Mouse (Mus musculus) small intestine, adult 2 months (tissue): ENCODE measurements at regions not wholly inside any gene's neighbourhood (a gene's known extent, or its start where the extent isn't known, plus 50 kb on each side); places are given as distances from the start of the nearest gene placed in this dataset.
"Not testable (repeated sequence)": the region's sequence is repeated elsewhere in the genome, so short reads cannot be mapped to it uniquely, and the experiment has no call there.

Experiments used
- H3K27ac ChIP-seq: fragments of 200-500 bp; 2 replicates; pipeline ENCODE4 v1.5.1; 2012; ENCODE audit warnings: low read depth, low read length, control low read depth, inconsistent platforms; ENCODE audit not compliant: insufficient read depth
- H3K27me3 ChIP-seq: fragments of 200-500 bp; 2 replicates; pipeline ENCODE4 v1.6.1; 2012; ENCODE audit warnings: mild to moderate bottlenecking, moderate library complexity, low read length, inconsistent platforms; ENCODE audit not compliant: control insufficient read depth, insufficient read depth
- H3K36me3 ChIP-seq: fragments of 200-500 bp; 2 replicates; pipeline ENCODE4 v1.6.1; 2012; ENCODE audit warnings: mild to moderate bottlenecking, low read length, control low read depth, inconsistent platforms; ENCODE audit not compliant: control insufficient read depth, insufficient read depth
- H3K4me1 ChIP-seq: fragments of 200-500 bp; 2 replicates; pipeline ENCODE4 v1.6.1; 2012; ENCODE audit warnings: low read length, inconsistent platforms, mixed read lengths; ENCODE audit not compliant: control insufficient read depth, insufficient read depth, insufficient read length
- H3K4me3 ChIP-seq: fragments of 200-500 bp; 2 replicates; pipeline ENCODE4 v1.5.1; 2012; ENCODE audit warnings: low read depth, mild to moderate bottlenecking, control low read depth, inconsistent platforms, low read length, moderate library complexity
- CTCF ChIP-seq: fragments of 200-500 bp; IDR thresholded peaks from 2 replicates; pipeline ENCODE4 v1.5.1; 2012; ENCODE audit warnings: low read depth, mild to moderate bottlenecking, control low read depth, inconsistent platforms, low read length, moderate library complexity, mixed read lengths; ENCODE audit not compliant: insufficient replicate concordance, insufficient read length; ENCODE audit errors: extremely low read depth
- POLR2A ChIP-seq: fragments of 200-500 bp; IDR thresholded peaks from 2 replicates; pipeline ENCODE4 v1.6.1; 2012; ENCODE audit warnings: low read depth, mild to moderate bottlenecking, control low read depth, inconsistent platforms, low read length, moderate library complexity
- WGBS: fragments of 180-500 bp; shearing (Covaris S2); methylation state at CpG from one replicate; pipeline ENCODE4 v1.1.7; 2018; 5-methylcytosine and 5-hydroxymethylcytosine counted together

GRCm38 (mm10) chr11:20390622-20391021 lies 58.1 kb upstream of the Slc1a4 start:
- TF ChIP-seq POLR2A, result no peak
- no peak for TF ChIP-seq CTCF
- Histone ChIP-seq H3K36me3 (no peaks in the 10 kb centered on the region), H3K27ac (no peak overlapping the region), H3K4me3 (no peak overlapping the region), H3K4me1 (peaks cover under 1% of the 10 kb centered on the region; the same call in 1 of the 2 replicates), H3K27me3 (no peaks in the 10 kb centered on the region)
- WGBS, result 85% methylated on average over 3 of the region's 3 CpGs

- 95% methylated on average over 3 of the region's 3 CpGs for WGBS
- not testable (repeated sequence) for H3K27me3 ChIP-seq, H3K4me3 ChIP-seq, H3K36me3 ChIP-seq, H3K27ac ChIP-seq
- peaks cover 13% of the 10 kb centered on the region; the same call in 1 of the 2 replicates for H3K4me1 ChIP-seq
Observed at GRCm38 (mm10) chr11:20393302-20393701, 60.8 kb upstream of the Slc1a4 start.

- not testable (repeated sequence) for H3K27ac ChIP-seq, H3K4me3 ChIP-seq, H3K27me3 ChIP-seq, H3K36me3 ChIP-seq
- peaks cover 13% of the 10 kb centered on the region; the same call in 1 of the 2 replicates for H3K4me1 ChIP-seq
- 95% methylated on average over 3 of the region's 3 CpGs for WGBS
Observed at GRCm38 (mm10) chr11:20393807-20394206, 61.3 kb upstream of the Slc1a4 start.

- Histone ChIP-seq H3K36me3 (no peaks in the 10 kb centered on the region), H3K27ac (no peak overlapping the region), H3K4me3 (no peak overlapping the region), H3K4me1 (peaks cover 13% of the 10 kb centered on the region; the same call in 1 of the 2 replicates), H3K27me3 (no peaks in the 10 kb centered on the region)
- 38% methylated on average over 7 of the region's 7 CpGs for WGBS
- no peak for TF ChIP-seq POLR2A
- TF ChIP-seq CTCF, result no peak
Observed at GRCm38 (mm10) chr11:20395848-20396203, 63.3 kb upstream of the Slc1a4 start.

- 0 out of 2 replicates have a peak overlapping the region, but pooled peaks have one; percentile 3 for H3K27ac ChIP-seq
- WGBS, result 19% methylated on average over 11 of the region's 11 CpGs
Observed at GRCm38 (mm10) chr11:20396204-20396848, 63.8 kb upstream of the Slc1a4 start.

GRCm38 (mm10) chr11:20396884-20397283 lies 64.4 kb upstream of the Slc1a4 start:
- no peaks in the 10 kb centered on the region for H3K36me3 ChIP-seq
- 0 out of 2 replicates have a peak overlapping the region, but pooled peaks have one; percentile 3 for H3K27ac ChIP-seq
- WGBS, result 31% methylated on average over 3 of the region's 3 CpGs
- H3K4me1 ChIP-seq, result peaks cover 13% of the 10 kb centered on the region; the same call in 1 of the 2 replicates
- H3K27me3 ChIP-seq, result no peaks in the 10 kb centered on the region
- no peak overlapping the region for H3K4me3 ChIP-seq
- no peak for TF ChIP-seq CTCF
- TF ChIP-seq POLR2A, result no peak

More at GRCm38 (mm10) chr11:20396204-20396848, 63.8 kb upstream of the Slc1a4 start:
- H3K36me3 ChIP-seq, result no peaks in the 10 kb centered on the region
- no peak overlapping the region for H3K4me3 ChIP-seq
- no peak for TF ChIP-seq CTCF
- no peak for TF ChIP-seq POLR2A
- no peaks in the 10 kb centered on the region for H3K27me3 ChIP-seq
- peaks cover 13% of the 10 kb centered on the region; the same call in 1 of the 2 replicates for H3K4me1 ChIP-seq

GRCm38 (mm10) chr11:20400302-20401234 lies 68.1 kb upstream of the Slc1a4 start:
- H3K27me3 ChIP-seq, result no peaks in the 10 kb centered on the region
- no peaks in the 10 kb centered on the region for H3K36me3 ChIP-seq
- H3K27ac ChIP-seq, result no peak overlapping the region
- TF ChIP-seq POLR2A (0 out of 2 replicates have a peak, but pooled peaks have one; percentile 18), CTCF (peak; percentile 77)
- peak overlapping the region; percentile 19 for H3K4me3 ChIP-seq
- H3K4me1 ChIP-seq, result peaks cover 13% of the 10 kb centered on the region; the same call in 1 of the 2 replicates
- 25% methylated on average over 32 of the region's 32 CpGs for WGBS
